Mouse (Mus musculus) kidney, postnatal 4 days (tissue): Measurements from ENCODE around the gene Tmprss6.

Experiments used
- DNase-seq, 2 experiments: peaks; one replicate each; pipeline ENCODE4 v3.0.0; 2021; ENCODE audit warnings: mixed read lengths in 2 of 2

The Tmprss6 gene

GRCm38 (mm10) chr15:78443857-78444256 lies 24.6 kb downstream of the Tmprss6 start:
- peak in 1 of 2 experiments; percentile 18 for DNase-seq

DNA sequence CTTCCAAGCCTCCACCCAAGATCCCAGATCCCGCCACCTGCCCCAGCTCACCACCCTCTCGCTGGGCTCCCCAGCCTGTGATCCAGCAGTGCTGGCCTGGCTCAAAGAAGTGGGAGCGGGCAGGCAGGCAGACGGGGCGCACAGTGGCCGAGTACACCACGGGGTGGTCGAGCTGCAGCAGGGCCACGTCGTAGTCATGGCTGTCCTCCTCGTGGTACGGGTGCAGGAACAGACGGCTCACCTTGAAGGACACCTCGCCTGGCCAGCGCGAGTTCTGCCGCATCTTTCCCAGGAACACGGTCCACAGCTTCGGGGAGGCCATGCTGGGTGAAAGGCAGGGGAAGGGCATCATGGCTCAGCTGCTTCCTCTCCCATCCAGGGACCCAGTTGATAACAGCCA lies 26.2 kb downstream of the Tmprss6 start:
- no peak for DNase-seq

DNA sequence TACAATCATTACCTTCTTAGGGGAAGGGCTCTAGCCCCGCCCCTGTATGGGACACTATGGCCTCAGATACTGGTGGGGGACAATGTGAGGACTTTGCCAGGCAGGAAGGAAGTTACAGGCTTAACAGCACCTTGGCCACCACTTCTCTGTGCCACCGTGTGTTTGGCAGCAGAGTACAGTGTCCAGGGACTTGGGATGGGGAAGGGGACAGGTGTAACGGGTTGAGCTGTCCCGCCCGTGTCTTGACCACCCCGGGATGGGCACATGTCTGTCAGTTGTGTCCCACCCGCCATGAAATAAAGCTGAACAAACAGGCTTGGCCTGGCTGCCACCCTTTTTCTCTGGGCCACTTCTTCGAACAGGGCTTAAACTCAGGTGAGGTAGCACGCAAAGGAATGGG lies 29.5 kb downstream of the Tmprss6 start:
- no peak for DNase-seq

DNA sequence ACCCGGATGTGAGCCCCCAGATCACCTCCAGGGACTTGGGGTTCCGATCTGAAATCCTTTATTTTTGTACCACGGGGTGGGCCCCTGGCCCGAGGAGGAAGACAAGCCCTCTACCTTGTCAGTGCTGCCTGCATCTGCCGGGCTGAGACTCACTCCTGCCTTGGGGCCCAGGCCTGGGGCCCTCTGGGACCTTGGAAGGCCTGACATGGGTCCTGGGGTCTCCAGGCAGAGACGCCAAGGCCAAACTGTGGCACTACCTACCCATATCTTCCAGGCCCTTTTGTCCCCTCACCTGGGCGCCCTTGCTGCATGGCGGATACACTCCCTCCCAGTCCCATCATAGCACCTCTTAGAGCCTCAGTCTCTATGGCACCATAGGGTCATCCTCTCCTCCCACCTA lies 29.9 kb downstream of the Tmprss6 start:
- DNase-seq, result no peak

- no peak for DNase-seq
Observed at GRCm38 (mm10) chr15:78438018-78438394, 30.4 kb downstream of the Tmprss6 start.

DNA sequence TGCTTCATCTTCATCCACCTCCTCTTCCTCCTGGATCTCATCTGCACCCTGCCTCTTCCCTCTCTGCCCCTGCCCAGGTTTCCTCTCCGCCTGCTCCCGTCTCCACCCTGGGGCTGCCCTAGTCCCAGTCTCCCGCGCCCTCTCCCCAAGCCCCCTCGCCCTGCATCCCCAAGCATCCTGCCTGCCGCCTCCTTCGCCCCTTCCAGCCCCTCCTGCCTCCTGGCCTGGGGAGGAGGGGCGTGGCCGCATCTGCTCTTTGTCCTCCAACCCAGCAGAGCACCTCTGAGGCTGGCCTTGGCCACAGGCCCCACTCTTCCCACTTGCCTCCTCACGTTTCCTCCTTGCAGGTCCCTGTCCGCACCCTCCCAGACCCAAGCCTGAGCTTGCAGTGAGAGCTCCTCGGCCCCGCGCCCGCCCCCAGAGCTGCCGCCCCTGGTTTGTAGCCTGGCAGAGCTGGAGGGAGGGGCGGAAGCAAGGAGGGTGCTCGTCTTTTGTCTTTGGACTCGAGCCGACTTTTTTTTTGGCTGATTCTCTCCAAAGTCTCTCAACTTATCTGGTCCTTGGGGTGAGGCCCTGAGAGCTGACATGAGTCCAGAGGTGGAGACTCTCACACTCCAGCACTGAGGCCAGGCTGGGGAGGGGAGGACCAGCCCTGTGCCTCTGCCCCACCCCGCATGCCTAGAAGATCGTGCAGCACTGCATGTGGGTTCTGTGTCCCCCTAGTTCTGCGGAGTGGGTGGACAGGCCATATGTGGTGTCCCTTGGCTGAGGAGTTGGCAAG lies 31.0 kb downstream of the Tmprss6 start:
- DNase-seq, result peak; percentile 61 to 70

- DNase-seq, result peak; percentile 93 to 96
Observed at GRCm38 (mm10) chr15:78436380-78437192, 31.8 kb downstream of the Tmprss6 start.

DNA sequence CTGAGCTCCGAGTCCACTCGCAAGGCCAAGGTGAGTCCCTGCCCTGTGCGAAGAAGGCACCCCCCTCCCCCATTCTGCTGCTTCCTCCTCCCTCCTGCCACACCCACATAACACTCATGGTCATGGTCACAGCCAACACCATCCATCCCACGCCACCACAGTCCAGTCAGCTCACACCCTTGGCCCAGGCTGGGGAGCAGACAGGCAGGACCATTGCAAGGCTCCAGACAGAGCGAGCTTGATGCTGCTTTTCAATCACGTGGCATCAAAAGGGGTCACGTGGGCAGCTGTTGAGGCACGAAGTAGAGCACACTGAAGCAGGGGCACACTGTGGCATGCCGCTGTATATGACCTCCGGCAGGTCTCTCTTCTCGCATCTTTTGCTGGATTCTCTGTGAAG lies 32.8 kb downstream of the Tmprss6 start:
- DNase-seq, result no peak

DNA sequence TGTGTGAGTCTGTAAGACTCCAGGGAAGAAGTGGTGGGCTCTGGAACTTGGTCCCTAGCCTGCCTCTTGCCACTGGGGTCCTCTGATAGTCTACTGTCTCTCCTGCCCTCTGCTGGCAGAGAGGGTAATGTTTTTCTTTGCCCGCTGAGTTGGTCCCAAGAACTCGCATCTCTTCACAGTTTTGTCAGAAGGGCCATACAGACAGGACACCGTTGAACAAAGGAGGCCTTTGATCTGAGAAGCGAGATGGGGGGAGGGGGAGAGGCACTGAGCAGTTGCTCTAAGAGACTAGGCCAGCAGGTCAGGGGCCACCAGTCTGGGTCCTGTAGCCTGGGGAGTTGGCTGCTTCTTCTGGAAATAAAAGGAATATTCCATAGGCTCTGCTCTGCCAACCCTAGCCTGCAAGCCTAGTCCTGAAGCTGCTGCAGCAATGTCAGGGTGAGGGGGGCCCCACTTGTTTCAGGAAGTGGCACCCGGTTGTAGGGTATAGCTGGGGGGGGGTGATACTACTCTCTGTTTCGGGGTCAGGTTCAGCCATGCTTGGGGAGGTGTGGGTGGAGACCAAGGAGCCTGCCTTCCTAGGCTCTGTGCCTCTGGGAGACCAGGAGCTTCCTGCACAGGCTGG lies 33.4 kb downstream of the Tmprss6 start:
- DNase-seq, result peak; percentile 68 to 73

- peak in 1 of 2 experiments; percentile 46 for DNase-seq
Observed at GRCm38 (mm10) chr15:78431541-78432121, 36.8 kb downstream of the Tmprss6 start.

DNA sequence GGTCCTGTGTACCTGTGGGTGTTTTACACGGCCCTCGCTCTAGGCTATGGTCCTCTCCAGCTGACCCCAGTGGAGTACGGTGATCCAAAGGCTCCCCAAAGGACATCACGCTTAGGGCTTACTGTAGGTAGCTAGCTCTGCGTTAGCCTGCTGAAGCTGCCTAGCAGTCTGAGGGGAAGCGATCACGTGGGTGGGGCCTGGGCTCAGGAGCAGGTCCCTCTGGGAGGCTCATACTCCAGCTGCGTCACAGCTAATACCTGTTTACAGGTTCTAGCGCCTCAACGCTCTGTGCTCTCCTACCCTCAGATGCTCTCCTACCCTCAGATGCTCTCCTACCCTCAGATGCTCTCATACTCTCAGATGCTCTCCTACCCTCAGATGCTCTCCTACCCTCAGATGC lies 37.6 kb downstream of the Tmprss6 start:
- DNase-seq, result no peak

- peak in 1 of 2 experiments; percentile 63 for DNase-seq
Observed at GRCm38 (mm10) chr15:78429871-78430622, 38.4 kb downstream of the Tmprss6 start.

- no peak for DNase-seq
Observed at GRCm38 (mm10) chr15:78429139-78429459, 39.3 kb downstream of the Tmprss6 start.

DNA sequence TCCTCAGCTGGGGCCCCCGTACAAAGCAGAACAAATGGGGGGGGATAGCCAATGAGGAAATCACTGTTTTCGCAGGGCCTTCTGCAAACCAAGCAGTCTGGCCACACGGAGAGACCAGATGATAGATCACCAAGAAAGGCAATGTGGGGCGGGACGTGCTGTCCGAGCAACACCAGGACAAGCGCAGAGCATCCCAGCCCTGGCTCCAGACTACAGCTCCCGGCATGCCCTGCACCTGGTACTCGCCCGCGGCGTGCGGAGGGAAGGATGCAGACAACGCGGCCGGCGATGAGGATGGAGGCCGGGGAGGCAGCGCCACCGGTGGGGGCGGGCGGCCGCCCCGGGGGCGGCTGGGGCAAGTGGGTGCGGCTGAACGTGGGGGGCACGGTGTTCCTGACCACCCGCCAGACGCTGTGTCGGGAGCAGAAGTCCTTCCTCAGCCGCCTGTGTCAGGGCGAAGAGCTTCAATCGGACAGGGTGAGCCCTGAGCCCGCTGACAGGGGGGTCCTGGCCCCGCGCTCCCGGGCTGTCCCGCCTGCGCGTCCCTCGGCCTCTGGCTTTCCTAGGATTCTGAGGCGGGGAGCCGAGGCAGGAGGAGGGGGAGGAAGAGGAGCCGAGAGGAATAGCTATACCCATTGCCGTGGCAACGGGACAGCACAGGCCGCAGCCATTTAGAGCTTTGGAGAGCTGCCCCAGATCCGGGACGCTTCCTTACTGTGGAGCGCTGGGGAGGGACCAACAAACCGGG lies 39.9 kb downstream of the Tmprss6 start, which contains the start of gene Kctd17:
Kctd17 (plus strand) TSS at position 174 of the 748 bp plus-strand sequence.
- peak; percentile 85 to 88 for DNase-seq

- DNase-seq, result peak in 1 of 2 experiments; percentile 29
Observed at GRCm38 (mm10) chr15:78425230-78425629, 43.2 kb downstream of the Tmprss6 start.

DNA sequence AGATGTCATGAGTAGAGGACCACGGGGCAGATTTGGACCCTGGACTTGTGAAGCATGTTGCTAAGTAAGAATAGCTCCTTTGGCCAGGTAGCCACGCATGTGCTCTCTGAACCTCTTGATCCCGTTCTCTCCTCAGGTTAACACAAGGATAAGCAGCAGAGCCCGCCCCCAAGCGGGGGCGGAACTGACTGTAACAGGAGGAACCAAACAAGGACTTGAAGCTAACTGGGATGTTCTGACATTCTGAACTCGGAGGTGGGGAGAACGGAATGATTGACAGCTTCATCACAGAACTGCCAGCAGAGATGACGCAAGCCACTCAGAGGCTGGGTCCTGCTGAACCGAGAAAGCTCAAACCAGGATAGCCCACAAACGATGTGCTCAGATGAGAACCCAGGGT lies 43.9 kb downstream of the Tmprss6 start:
- DNase-seq, result peak in 1 of 2 experiments; percentile 73

DNA sequence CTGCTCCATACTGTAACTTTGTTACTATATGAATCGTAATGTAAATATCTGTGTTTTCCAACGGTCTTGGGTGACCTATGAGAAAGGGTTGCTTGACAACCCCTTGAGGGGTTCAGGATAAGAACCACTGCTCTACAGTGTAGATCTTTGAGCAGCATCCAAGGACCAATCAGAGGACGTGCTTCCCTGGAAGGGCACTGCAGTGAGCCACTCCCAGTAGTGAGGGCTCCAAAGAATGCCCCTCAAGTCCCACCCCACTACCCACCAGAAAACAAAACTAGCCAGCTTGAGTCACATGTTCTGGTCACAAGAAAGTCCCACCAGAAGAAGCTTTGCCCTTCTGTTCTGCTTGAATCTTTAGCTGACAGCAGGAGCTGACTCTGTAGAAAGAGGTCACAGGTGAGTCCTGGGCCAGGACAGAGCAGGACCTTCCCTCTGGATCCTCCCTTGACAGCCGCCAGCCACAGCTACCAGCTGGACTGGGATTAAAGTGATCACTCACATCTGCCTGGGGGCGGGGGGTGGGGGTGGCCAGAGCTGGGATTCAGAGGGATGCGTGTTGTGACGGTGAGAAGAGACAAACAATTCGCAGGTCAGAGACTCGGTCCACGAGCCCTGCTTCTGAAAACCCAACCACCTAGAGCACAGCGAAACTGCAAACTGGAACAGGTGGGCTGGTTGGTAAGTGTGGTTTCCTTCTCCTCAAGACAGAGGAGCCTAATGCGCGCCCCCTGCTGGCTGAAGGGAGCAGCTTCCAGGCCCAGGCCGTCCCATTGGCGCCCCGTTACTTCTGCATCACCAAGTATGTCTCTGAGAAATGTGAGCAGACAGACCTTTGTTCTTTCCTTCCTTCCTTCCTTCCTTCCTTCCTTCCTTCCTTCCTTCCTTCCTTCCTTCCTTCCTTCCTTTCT lies 46.1 kb downstream of the Tmprss6 start:
- DNase-seq, result peak; percentile 90 to 91

- no peak for DNase-seq
Observed at GRCm38 (mm10) chr15:78420395-78420794, 48.0 kb downstream of the Tmprss6 start.

GRCm38 (mm10) chr15:78416937-78417336 lies 51.5 kb downstream of the Tmprss6 start:
- DNase-seq, result peak; percentile 64 to 79

- no peak for DNase-seq
Observed at GRCm38 (mm10) chr15:78414157-78414556, 54.3 kb downstream of the Tmprss6 start.
